Mouse (Mus musculus): Measurements from ENCODE around the gene Ky.

Gene Ky

DNA sequence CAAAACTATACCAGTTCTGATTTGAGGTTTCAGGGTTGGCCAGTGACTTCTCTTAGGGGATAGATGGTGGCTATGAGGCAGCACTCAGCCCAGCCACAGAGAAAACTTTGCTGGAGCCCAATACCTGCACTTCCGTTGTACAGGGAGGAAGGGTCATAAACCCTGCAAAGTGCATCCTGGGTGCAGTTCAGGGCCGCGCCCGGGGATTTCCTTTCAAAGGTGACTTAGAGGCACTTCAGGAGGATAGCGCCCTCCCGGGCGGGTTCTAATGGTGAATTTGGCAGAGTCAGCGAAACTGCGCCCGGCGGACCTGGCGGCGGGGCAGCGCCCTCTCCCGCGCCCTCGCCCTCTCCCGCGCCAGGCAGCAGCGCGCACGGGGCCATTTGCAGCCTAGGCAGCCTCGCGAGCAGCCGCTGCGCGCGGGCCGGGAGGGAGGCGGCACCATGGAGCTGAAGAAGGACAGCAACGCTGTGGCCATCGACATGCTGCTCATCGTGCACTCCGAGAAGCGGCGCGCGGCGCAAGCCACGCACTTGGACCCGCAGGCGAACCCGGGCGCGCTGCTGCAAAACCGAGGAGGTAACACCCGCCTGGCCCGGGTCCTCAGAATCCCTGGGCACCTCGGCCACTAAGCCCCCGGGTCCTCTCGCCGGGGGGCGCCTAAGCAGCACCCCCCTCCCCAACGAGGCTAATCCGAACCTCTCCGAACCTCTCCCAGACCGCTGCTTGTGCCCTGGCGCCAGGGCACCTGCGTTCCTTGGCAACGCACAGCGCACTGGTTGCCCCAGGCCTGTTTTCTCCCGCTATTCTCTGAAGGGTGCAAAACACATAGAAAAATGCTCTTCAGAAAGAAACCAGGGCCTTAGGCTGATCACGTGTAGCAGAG is at the start of gene Ky:
Ky (plus strand) TSS at position 51 of the 886 bp plus-strand sequence.
- no peak for DNase-seq

- no peak for DNase-seq
These were observed 43.3 kb upstream of the Ky start for GRCm38 (mm10) chr9:102462251-102462650.

DNA sequence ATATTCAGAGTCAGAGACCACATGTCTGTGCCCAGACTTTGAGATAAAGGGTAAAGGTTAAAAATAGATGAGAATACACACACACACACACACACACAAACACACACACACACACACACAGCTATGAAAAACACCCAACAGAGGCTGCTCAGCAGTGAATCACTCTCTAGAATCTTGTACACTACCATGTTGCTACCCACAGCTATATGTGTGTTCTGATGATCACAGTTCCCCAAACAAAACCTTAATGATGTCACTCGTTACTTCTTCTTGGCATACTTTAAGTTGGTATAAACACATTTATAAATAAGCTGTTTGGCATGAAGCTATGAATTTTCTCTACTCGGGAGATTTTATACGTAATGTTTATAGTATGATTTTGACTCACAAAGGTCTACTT is 40.5 kb upstream of the Ky start:
- DNase-seq = no peak

GRCm38 (mm10) chr9:102465726-102466125 is 39.8 kb upstream of the Ky start:
- DNase-seq = no peak

DNA sequence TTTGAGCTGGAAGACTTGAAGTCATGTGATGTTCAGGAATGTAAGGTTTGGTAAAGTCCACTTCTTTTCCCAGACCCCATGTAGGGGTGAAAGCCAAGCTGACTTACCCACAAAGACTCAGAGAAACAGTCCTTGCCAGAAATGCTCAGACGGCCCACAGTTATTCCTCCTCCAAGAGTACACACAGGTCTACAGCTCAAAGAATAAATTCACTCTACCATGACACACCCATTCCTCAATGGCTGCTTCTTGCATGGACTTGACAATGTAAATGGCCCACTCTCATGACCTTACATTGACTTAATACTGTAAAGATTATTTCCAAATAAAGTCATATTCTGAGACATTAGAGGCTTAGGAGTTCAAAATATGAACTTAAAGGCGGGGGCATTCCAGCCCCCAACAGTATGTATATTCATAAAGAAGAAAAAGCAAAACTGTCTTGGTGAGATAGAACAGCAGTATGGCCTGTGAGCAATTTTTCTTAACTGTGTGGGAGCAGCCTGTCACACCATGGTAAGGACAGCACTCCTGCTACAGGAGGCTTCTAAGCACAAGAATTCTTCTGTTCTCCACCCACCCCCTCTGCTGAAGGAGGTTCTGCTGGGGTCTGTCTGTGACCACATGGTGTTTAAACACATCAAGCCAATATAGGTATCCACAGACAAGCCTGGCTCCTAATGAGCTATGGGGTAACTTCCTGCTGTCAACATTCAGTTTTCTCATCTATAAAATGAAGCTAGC is 35.3 kb upstream of the Ky start:
- DNase-seq = no peak

DNA sequence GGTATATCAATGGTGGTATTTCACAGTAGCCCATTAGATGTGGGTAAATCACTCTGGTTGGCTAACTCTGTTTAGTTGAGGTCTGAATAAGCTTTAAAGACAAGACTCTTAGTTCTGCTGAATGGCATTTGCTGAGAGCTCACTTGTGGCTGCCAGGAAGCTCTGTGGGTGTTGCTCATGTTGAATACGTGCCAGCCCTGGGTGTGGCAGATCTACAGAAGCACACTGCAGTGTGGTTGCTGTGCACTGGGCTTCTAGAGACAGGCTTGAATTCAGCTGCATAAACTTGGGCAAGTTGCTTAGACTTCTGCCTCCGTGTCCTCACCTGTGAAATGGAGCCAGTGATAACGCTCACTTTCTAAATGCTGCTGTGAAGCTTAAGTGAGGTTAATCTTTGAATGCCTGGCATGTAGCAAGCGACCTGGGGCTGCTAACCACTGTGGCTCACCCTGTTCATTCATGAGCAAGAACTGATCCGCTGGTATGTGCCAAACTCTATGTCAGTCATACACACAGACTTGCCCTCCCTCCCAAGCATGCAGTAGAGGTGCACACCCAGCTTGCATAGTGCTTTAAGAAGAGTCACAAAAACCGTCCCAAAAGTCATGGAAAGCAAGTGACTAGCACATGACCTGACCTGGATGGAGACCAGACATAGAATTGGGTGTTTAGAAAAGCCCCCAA is 27.6 kb upstream of the Ky start:
- peak; percentile 35 for DNase-seq

- DNase-seq = no peak
These were observed 27.1 kb upstream of the Ky start for GRCm38 (mm10) chr9:102478451-102478835.

DNA sequence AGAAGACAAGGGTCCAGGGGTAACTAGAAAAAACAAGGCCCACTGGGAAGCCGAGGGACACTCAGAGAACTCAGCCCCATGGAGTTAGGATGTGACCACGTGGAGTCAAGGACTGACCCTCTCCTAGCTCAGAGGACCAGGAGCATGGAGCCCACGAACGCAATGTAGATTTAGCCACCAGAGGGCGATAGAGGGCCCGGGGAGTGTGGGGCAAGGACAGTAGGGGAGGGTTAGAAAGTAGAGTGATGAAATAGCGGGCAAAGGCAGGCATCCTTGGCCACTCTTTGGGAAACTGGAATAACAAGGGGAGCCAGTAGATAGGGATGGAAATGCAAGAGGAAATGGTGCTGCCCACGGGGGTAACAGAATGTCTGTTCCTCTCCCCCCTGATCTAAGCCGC is 26.5 kb upstream of the Ky start:
- DNase-seq = peak; percentile 32

DNA sequence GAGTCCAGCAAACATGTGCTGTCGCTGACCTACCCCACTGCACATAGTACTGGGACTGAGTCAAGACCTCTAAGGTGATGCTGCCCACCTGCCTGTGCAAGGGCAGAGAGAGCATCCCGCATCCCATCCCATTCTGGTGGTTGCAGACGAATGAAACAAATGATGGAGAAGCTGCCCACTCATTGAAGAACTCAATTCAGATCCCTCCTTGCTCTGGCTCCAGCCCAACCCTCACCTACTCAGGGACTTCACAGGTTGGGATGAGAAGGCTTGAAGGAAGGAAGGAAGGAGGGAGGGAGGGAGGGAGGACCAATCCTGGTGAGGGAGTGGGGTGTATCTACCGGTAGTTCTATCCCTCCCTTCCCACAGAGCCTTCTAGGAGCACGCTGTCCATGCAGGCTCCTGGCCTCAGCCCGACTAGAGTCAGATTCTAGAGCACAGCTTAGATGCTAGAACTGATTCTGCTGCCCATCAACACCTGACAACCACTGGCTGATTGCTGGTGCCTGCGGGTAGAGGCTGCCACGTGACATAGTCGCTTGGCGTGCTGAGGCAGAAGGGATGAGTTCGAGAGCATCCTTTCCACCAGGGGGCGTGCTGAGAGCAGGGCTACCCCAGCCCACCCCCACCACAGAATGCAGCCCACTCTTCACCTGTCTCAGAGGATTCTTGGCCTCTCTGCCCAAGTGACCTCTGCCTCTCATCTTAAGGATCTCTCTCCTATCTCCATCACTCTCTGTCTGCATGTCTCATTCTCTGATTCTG is 13.3 kb upstream of the Ky start:
- no peak for DNase-seq

DNA sequence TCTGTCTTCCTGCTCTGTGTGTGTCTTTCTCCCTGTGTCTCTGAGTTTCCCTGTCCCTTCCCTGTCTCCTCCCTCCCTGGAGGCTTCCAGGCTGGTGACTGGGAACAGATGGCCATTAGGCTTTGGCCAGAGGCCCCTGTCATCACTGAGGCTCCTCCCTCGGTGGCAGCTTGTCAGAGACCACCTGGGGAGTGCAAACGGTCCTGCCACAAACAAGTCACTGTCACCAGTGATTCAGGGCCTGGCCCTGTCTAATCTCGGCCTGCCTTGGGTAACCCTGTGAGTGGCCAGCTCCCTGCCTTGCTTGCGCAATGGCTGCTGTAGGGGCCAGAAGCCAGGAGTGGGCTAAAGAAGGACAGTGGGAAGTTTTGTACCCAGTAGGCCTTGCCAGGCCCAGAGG is 12.5 kb upstream of the Ky start:
- DNase-seq = peak; percentile 42

GRCm38 (mm10) chr9:102493916-102494315 is 11.6 kb upstream of the Ky start:
- DNase-seq = no peak

GRCm38 (mm10) chr9:102494454-102494853 is 11.1 kb upstream of the Ky start:
- no peak for DNase-seq

DNA sequence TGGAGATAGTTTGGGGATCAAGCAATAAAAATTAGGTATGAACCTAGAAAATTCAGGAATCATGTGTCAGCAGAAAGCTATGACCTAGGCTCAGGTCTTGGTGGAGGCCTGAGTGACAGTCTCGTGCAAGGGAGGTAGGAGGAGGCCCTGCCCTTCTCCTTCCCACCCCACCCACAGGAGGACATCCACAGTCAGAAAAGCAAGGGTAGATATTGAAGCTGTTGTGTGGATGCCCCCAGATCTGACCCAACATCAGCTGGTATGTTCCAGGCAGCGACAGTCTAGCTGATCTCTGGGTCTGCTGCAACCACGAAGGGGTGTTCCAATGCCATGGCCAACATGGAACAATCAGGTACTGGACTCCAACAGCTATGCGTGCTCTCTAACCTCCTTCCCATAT is 10.3 kb upstream of the Ky start:
- DNase-seq = no peak

GRCm38 (mm10) chr9:102496481-102497041 is 9.0 kb upstream of the Ky start:
- no peak for DNase-seq

DNA sequence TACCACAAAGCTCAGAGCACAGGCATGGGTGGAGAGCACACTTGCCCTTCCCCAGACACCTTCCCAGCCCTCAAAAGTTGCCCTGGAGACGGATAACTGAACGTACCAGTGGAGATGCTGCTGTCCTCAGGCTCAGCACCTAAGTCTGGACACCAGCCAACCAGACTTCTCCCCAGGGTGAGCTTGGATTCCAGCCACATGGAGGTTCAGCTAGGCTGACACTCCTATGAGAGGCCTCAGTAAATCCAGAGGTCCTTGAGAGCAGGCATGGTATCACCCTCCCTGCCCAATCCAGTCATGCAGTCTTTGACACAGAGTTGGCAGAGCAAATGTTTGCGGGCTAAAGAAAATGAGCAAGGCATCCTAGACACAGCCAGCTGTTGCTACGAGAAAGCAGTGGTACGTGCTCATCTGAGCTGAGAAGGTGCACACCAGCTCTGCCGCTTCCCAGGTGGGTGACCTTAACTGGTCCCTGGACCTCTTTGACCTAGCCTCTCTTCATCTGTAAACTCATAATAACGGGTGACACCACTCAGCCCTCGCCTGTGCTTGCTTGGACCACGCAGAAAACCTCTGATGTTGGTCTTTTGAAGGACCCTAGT is 8.4 kb upstream of the Ky start:
- DNase-seq = no peak

- no peak for DNase-seq
These were observed 7.6 kb upstream of the Ky start for GRCm38 (mm10) chr9:102497833-102498430.

DNA sequence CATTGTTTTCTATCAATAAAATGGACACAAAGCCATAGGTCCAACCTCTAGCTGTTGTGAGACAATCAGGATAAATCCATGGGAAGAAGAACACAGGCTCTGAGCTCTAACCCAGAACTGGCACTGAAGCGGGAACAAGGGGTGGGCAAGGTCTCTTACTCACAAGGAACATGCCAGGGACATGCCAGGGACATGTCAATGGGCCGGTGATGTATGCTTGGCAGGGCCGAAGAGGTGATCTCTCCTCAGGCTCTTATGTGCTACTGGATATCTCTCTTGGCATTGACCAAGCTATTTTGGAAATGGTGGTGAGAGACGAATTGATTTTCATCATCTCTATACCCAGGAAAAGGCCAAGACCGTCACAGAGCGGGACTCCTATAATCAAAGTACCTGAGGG is 6.8 kb upstream of the Ky start:
- DNase-seq = no peak

DNA sequence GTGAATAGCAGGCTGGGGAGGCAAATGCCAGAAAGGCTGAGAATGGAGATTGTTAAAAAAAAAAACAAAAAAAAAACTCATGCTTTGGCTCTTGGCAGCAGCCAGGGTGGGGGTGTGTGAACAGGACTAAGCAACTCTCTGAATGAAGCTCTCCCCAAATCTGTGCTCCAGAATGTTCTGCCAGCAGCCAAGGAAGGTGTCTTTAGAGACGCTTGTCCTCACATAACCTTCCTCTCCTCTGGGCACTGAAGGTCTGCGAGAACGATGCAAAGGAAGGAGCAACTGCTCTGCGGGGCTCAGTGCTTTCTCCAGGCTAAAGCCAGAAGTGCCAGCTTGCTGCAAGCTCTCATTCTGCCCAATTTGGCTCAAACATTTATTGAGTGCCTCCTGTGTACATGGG is 6.3 kb upstream of the Ky start:
- DNase-seq = peak; percentile 16

DNA sequence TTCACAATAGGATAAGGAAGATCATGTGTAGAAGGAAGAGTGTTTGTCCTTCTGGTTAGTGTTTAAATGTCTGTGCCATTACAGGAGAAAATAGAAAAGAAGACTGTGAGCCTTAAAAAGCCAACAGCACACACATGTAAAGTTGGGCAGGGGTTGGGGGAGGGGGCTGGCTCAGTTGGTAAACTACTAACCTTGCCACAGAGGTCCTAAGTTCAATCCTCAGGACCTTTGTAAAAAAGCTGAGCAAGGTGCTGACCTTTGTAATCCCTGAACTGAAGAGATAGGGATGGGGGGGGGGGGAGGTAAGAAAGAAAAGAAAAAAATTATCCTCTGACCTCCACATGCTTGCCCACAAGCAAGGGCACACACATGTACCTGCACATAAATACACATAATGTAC is 5.8 kb upstream of the Ky start:
- DNase-seq = no peak

GRCm38 (mm10) chr9:102501113-102501512 is 4.4 kb upstream of the Ky start:
- no peak for DNase-seq

GRCm38 (mm10) chr9:102502015-102502633 is 3.4 kb upstream of the Ky start:
- DNase-seq = no peak

Measured in lung, postnatal 10 days (tissue).